Mouse (Mus musculus): ENCODE results near the gene Kmt2d. TPM values are rescaled to one million over a fixed set of nuclear protein-coding genes. Genes with fewer than 3 reads are reported as not detected.

Gene Kmt2d
- polyA plus RNA-seq, 1 experiment from 2014 or later = 13.3 TPM

GRCm38 (mm10) chr15:98864951-98865350 lies 6.1 kb downstream of the Kmt2d start:
- Histone ChIP-seq H3K36me3 (peaks cover 68% of the 10 kb centered on the region), H3K4me2 (no peak overlapping the region), H3K27ac (no peak overlapping the region), H3K4me1 (peaks cover 30% of the 10 kb centered on the region), H3K4me3 (replicated peaks) (no peak overlapping the region), H3K9me3 (replicated peaks) (no peaks in the 10 kb centered on the region), H3K27me3 (no peaks in the 10 kb centered on the region), H3K9ac (no peak overlapping the region)
- WGBS = 94% methylated on average over 6 of the region's 6 CpGs
- no peak for ATAC-seq (replicated peaks; ENCODE audit: low FRiP score)

- Histone ChIP-seq H3K27ac (no peak overlapping the region), H3K4me1 (peaks cover 16% of the 10 kb centered on the region), H3K4me3 (replicated peaks) (no peak overlapping the region), H3K36me3 (peaks cover 82% of the 10 kb centered on the region), H3K9me3 (replicated peaks) (no peaks in the 10 kb centered on the region), H3K4me2 (no peak overlapping the region), H3K27me3 (no peaks in the 10 kb centered on the region), H3K9ac (no peak overlapping the region)
- no peak for ATAC-seq (replicated peaks; ENCODE audit: low FRiP score)
- 87% methylated on average over 12 of the region's 12 CpGs for WGBS
These were observed 7.5 kb downstream of the Kmt2d start for GRCm38 (mm10) chr15:98863451-98863958.

- 86% methylated on average over 21 of the region's 21 CpGs for WGBS
- Histone ChIP-seq H3K36me3 (peaks cover 99% of the 10 kb centered on the region), H3K27ac (no peak overlapping the region), H3K27me3 (no peaks in the 10 kb centered on the region), H3K4me2 (no peak overlapping the region), H3K9ac (no peak overlapping the region), H3K4me3 (replicated peaks) (no peak overlapping the region), H3K9me3 (replicated peaks) (no peaks in the 10 kb centered on the region), H3K4me1 (peaks cover under 1% of the 10 kb centered on the region; the same call in 1 of the 2 replicates)
- ATAC-seq (replicated peaks; ENCODE audit: low FRiP score) = no peak
These were observed 9.1 kb downstream of the Kmt2d start for GRCm38 (mm10) chr15:98861701-98862410.

GRCm38 (mm10) chr15:98860921-98861320 lies 10.1 kb downstream of the Kmt2d start:
- Histone ChIP-seq H3K27me3 (no peaks in the 10 kb centered on the region), H3K9ac (no peak overlapping the region), H3K4me1 (no peaks in the 10 kb centered on the region), H3K4me3 (replicated peaks) (no peak overlapping the region), H3K27ac (no peak overlapping the region), H3K9me3 (replicated peaks) (no peaks in the 10 kb centered on the region), H3K36me3 (peaks cover 100% of the 10 kb centered on the region), H3K4me2 (no peak overlapping the region)
- ATAC-seq (replicated peaks; ENCODE audit: low FRiP score) = no peak
- WGBS = 93% methylated on average over 18 of the region's 18 CpGs

GRCm38 (mm10) chr15:98859319-98860043 lies 11.5 kb downstream of the Kmt2d start:
- WGBS = 69% methylated on average over 9 of the region's 9 CpGs

GRCm38 (mm10) chr15:98854214-98854613 lies 16.8 kb downstream of the Kmt2d start:
- WGBS = 93% methylated on average over 16 of the region's 16 CpGs
- no peaks in the 10 kb centered on the region for H3K4me1 ChIP-seq

More at GRCm38 (mm10) chr15:98859319-98860043, 11.5 kb downstream of the Kmt2d start:
- Histone ChIP-seq H3K27me3 (no peaks in the 10 kb centered on the region), H3K9me3 (replicated peaks) (no peaks in the 10 kb centered on the region), H3K36me3 (peaks cover 100% of the 10 kb centered on the region), H3K4me1 (no peaks in the 10 kb centered on the region), H3K9ac (no peak overlapping the region), H3K4me3 (replicated peaks) (no peak overlapping the region), H3K27ac (no peak overlapping the region), H3K4me2 (no peak overlapping the region)
- no peak for ATAC-seq (replicated peaks; ENCODE audit: low FRiP score)

GRCm38 (mm10) chr15:98853161-98853937 lies 17.7 kb downstream of the Kmt2d start:
- H3K27me3 ChIP-seq = no peaks in the 10 kb centered on the region
- no peaks in the 10 kb centered on the region for H3K9me3 ChIP-seq (replicated peaks)
- no peak; the same call in 1 of the 2 replicates for ATAC-seq (replicated peaks; ENCODE audit: low FRiP score)
- H3K27ac ChIP-seq = no peak overlapping the region
- H3K4me1 ChIP-seq = no peaks in the 10 kb centered on the region
- 95% methylated on average over 28 of the region's 28 CpGs for WGBS
- H3K36me3 ChIP-seq = peaks cover 100% of the 10 kb centered on the region
- no peak overlapping the region for H3K4me3 ChIP-seq (replicated peaks)
- no peak overlapping the region for H3K9ac ChIP-seq
- no peak overlapping the region for H3K4me2 ChIP-seq

More at GRCm38 (mm10) chr15:98854214-98854613, 16.8 kb downstream of the Kmt2d start:
- H3K27ac ChIP-seq = no peak overlapping the region
- peaks cover 100% of the 10 kb centered on the region for H3K36me3 ChIP-seq
- H3K4me3 ChIP-seq (replicated peaks) = no peak overlapping the region
- no peaks in the 10 kb centered on the region for H3K27me3 ChIP-seq
- no peak overlapping the region for H3K4me2 ChIP-seq
- H3K9ac ChIP-seq = no peak overlapping the region
- ATAC-seq (replicated peaks; ENCODE audit: low FRiP score) = no peak
- H3K9me3 ChIP-seq (replicated peaks) = no peaks in the 10 kb centered on the region

- H3K27ac ChIP-seq = no peak overlapping the region
- no peaks in the 10 kb centered on the region for H3K9me3 ChIP-seq (replicated peaks)
- peak; percentile 13; the same call in 1 of the 2 replicates for ATAC-seq (replicated peaks; ENCODE audit: low FRiP score)
- no peak overlapping the region for H3K4me3 ChIP-seq (replicated peaks)
- H3K4me1 ChIP-seq = no peaks in the 10 kb centered on the region
- H3K27me3 ChIP-seq = no peaks in the 10 kb centered on the region
- H3K4me2 ChIP-seq = no peak overlapping the region
- no peak overlapping the region for H3K9ac ChIP-seq
- H3K36me3 ChIP-seq = peaks cover 100% of the 10 kb centered on the region
- 88% methylated on average over 9 of the region's 9 CpGs for WGBS
These were observed 18.3 kb downstream of the Kmt2d start for GRCm38 (mm10) chr15:98852733-98853132.

GRCm38 (mm10) chr15:98852071-98852470 lies 18.9 kb downstream of the Kmt2d start:
- Histone ChIP-seq H3K27me3 (no peaks in the 10 kb centered on the region), H3K4me2 (no peak overlapping the region), H3K9ac (no peak overlapping the region), H3K36me3 (peaks cover 100% of the 10 kb centered on the region), H3K4me1 (no peaks in the 10 kb centered on the region), H3K9me3 (replicated peaks) (no peaks in the 10 kb centered on the region), H3K27ac (no peak overlapping the region), H3K4me3 (replicated peaks) (no peak overlapping the region)
- no peak for ATAC-seq (replicated peaks; ENCODE audit: low FRiP score)
- 95% methylated on average over 9 of the region's 9 CpGs for WGBS

GRCm38 (mm10) chr15:98851229-98851818 lies 19.7 kb downstream of the Kmt2d start:
- Histone ChIP-seq H3K27ac (no peak overlapping the region), H3K27me3 (no peaks in the 10 kb centered on the region), H3K4me1 (no peaks in the 10 kb centered on the region), H3K9ac (no peak overlapping the region), H3K4me2 (no peak overlapping the region), H3K36me3 (peaks cover 100% of the 10 kb centered on the region), H3K9me3 (replicated peaks) (no peaks in the 10 kb centered on the region), H3K4me3 (replicated peaks) (no peak overlapping the region)
- ATAC-seq (replicated peaks; ENCODE audit: low FRiP score) = no peak
- WGBS = 91% methylated on average over 21 of the region's 21 CpGs

GRCm38 (mm10) chr15:98850668-98851067 lies 20.3 kb downstream of the Kmt2d start:
- Histone ChIP-seq H3K9ac (no peak overlapping the region), H3K4me1 (no peaks in the 10 kb centered on the region), H3K9me3 (replicated peaks) (no peaks in the 10 kb centered on the region), H3K27ac (no peak overlapping the region), H3K4me2 (no peak overlapping the region), H3K4me3 (replicated peaks) (no peak overlapping the region), H3K36me3 (peaks cover 100% of the 10 kb centered on the region), H3K27me3 (no peaks in the 10 kb centered on the region)
- WGBS = 93% methylated on average over 14 of the region's 14 CpGs
- no peak for ATAC-seq (replicated peaks; ENCODE audit: low FRiP score)

Data from kidney, embryonic 15.5 days (tissue).